Mouse (Mus musculus): Measurements from ENCODE around the gene Tfap2e. TPM values are rescaled to one million over a fixed set of nuclear protein-coding genes. Genes with fewer than 3 reads are reported as not detected.

Tfap2e gene
- total and polyA plus RNA-seq, 2 experiments from 2014 or later: not detected

GRCm38 (mm10) chr4:126779148-126779581, 43.1 kb upstream of the Tfap2e start:
- Histone ChIP-seq H3K4me1 (ENCODE audit: control insufficient read depth, insufficient read depth) (0 out of 2 replicates have a peak, but pooled peaks cover 9% of the 10 kb centered on the region), H3K4me3 (ENCODE audit: low read depth, low read length) (no peak overlapping the region), H3K4me2 (ENCODE audit: low read depth, low read length) (peak overlapping the region; percentile 17; the same call in 1 of the 2 replicates), H3K9me3 (replicated peaks; ENCODE audit: control insufficient read depth, low read length) (no peaks in the 10 kb centered on the region), H3K27me3 (ENCODE audit: control insufficient read depth, insufficient read depth, low read length) (no peaks in the 10 kb centered on the region), H3K27ac (ENCODE audit: low read depth) (no peak overlapping the region), H3K36me3 (replicated peaks; ENCODE audit: control insufficient read depth, insufficient read depth, low read length) (0 out of 2 replicates have a peak, but pooled peaks cover 5% of the 10 kb centered on the region), H3K9ac (replicated peaks; ENCODE audit: low read depth, low read length) (0 out of 2 replicates have a peak overlapping the region, but pooled peaks have one; percentile 2)
- ATAC-seq (ENCODE audit: insufficient read depth, low read depth) (no peak), DNase-seq (ENCODE audit: low spot score) (no peak)
- 40% methylated on average over 8 of the region's 8 CpGs for WGBS
- TF ChIP-seq EP300 (IDR thresholded peaks at IDR 0.05; ENCODE audit: low read depth): no peak
- no peak for TF ChIP-seq CTCF (IDR thresholded peaks at IDR 0.05; ENCODE audit: low read depth)

- ATAC-seq (ENCODE audit: insufficient read depth, low read depth) (no peak), DNase-seq (ENCODE audit: low spot score) (no peak)
- no peak overlapping the region for H3K4me3 ChIP-seq (ENCODE audit: low read depth, low read length)
- 0 out of 2 replicates have a peak, but pooled peaks cover 5% of the 10 kb centered on the region for H3K36me3 ChIP-seq (replicated peaks; ENCODE audit: control insufficient read depth, insufficient read depth, low read length)
- H3K4me2 ChIP-seq (ENCODE audit: low read depth, low read length): no peak overlapping the region
- no peak overlapping the region for H3K27ac ChIP-seq (ENCODE audit: low read depth)
- H3K9ac ChIP-seq (replicated peaks; ENCODE audit: low read depth, low read length): no peak overlapping the region
- H3K9me3 ChIP-seq (replicated peaks; ENCODE audit: control insufficient read depth, low read length): no peaks in the 10 kb centered on the region
- H3K4me1 ChIP-seq (ENCODE audit: control insufficient read depth, insufficient read depth): 0 out of 2 replicates have a peak, but pooled peaks cover 9% of the 10 kb centered on the region
- H3K27me3 ChIP-seq (ENCODE audit: control insufficient read depth, insufficient read depth, low read length): no peaks in the 10 kb centered on the region
- WGBS: 86% methylated on average over 1 of the region's 1 CpGs
- TF ChIP-seq CTCF (IDR thresholded peaks at IDR 0.05; ENCODE audit: low read depth) (no peak), EP300 (IDR thresholded peaks at IDR 0.05; ENCODE audit: low read depth) (no peak)
Measured at GRCm38 (mm10) chr4:126775182-126775581, 39.1 kb upstream of the Tfap2e start.

- Histone ChIP-seq H3K9me3 (replicated peaks; ENCODE audit: control insufficient read depth, low read length) (no peaks in the 10 kb centered on the region), H3K27ac (ENCODE audit: low read depth) (no peak overlapping the region), H3K9ac (replicated peaks; ENCODE audit: low read depth, low read length) (no peak overlapping the region), H3K4me2 (ENCODE audit: low read depth, low read length) (no peak overlapping the region), H3K36me3 (replicated peaks; ENCODE audit: control insufficient read depth, insufficient read depth, low read length) (0 out of 2 replicates have a peak, but pooled peaks cover 5% of the 10 kb centered on the region), H3K27me3 (ENCODE audit: control insufficient read depth, insufficient read depth, low read length) (no peaks in the 10 kb centered on the region), H3K4me3 (ENCODE audit: low read depth, low read length) (no peak overlapping the region), H3K4me1 (ENCODE audit: control insufficient read depth, insufficient read depth) (no peaks in the 10 kb centered on the region)
- DNase-seq (ENCODE audit: low spot score) (no peak), ATAC-seq (ENCODE audit: insufficient read depth, low read depth) (no peak)
- WGBS: 81% methylated on average over 6 of the region's 6 CpGs
- no peak for TF ChIP-seq CTCF (IDR thresholded peaks at IDR 0.05; ENCODE audit: low read depth)
- TF ChIP-seq EP300 (IDR thresholded peaks at IDR 0.05; ENCODE audit: low read depth): no peak
Measured at GRCm38 (mm10) chr4:126773871-126774270, 37.8 kb upstream of the Tfap2e start.

- Histone ChIP-seq H3K27me3 (ENCODE audit: control insufficient read depth, insufficient read depth, low read length) (no peaks in the 10 kb centered on the region), H3K4me2 (ENCODE audit: low read depth, low read length) (no peak overlapping the region), H3K4me3 (ENCODE audit: low read depth, low read length) (no peak overlapping the region), H3K36me3 (replicated peaks; ENCODE audit: control insufficient read depth, insufficient read depth, low read length) (no peaks in the 10 kb centered on the region), H3K27ac (ENCODE audit: low read depth) (no peak overlapping the region), H3K9ac (replicated peaks; ENCODE audit: low read depth, low read length) (no peak overlapping the region), H3K4me1 (ENCODE audit: control insufficient read depth, insufficient read depth) (no peaks in the 10 kb centered on the region), H3K9me3 (replicated peaks; ENCODE audit: control insufficient read depth, low read length) (no peaks in the 10 kb centered on the region)
- 85% methylated on average over 4 of the region's 4 CpGs for WGBS
- DNase-seq (ENCODE audit: low spot score) (no peak), ATAC-seq (ENCODE audit: insufficient read depth, low read depth) (no peak)
- TF ChIP-seq EP300 (IDR thresholded peaks at IDR 0.05; ENCODE audit: low read depth) (no peak), CTCF (IDR thresholded peaks at IDR 0.05; ENCODE audit: low read depth) (no peak)
Measured at GRCm38 (mm10) chr4:126770831-126771230, 34.8 kb upstream of the Tfap2e start.

GRCm38 (mm10) chr4:126769800-126770563, 33.9 kb upstream of the Tfap2e start:
- no peak for ATAC-seq (ENCODE audit: insufficient read depth, low read depth)

More at GRCm38 (mm10) chr4:126769800-126770563, 33.9 kb upstream of the Tfap2e start:
- no peaks in the 10 kb centered on the region for H3K36me3 ChIP-seq (replicated peaks; ENCODE audit: control insufficient read depth, insufficient read depth, low read length)
- no peaks in the 10 kb centered on the region for H3K4me1 ChIP-seq (ENCODE audit: control insufficient read depth, insufficient read depth)
- WGBS: 76% methylated on average over 9 of the region's 9 CpGs
- TF ChIP-seq CTCF (IDR thresholded peaks at IDR 0.05; ENCODE audit: low read depth) (no peak), EP300 (IDR thresholded peaks at IDR 0.05; ENCODE audit: low read depth) (no peak)
- no peak overlapping the region for H3K4me2 ChIP-seq (ENCODE audit: low read depth, low read length)
- no peak overlapping the region for H3K9ac ChIP-seq (replicated peaks; ENCODE audit: low read depth, low read length)
- H3K27me3 ChIP-seq (ENCODE audit: control insufficient read depth, insufficient read depth, low read length): no peaks in the 10 kb centered on the region
- H3K27ac ChIP-seq (ENCODE audit: low read depth): no peak overlapping the region
- no peak overlapping the region for H3K4me3 ChIP-seq (ENCODE audit: low read depth, low read length)
- H3K9me3 ChIP-seq (replicated peaks; ENCODE audit: control insufficient read depth, low read length): no peaks in the 10 kb centered on the region
- DNase-seq (ENCODE audit: low spot score): no peak

Measured in heart, postnatal 0 days (tissue).